Mouse (Mus musculus) liver, postnatal 0 days (tissue): ENCODE measurements at regions not wholly inside any gene's neighbourhood (a gene's known extent, or its start where the extent isn't known, plus 50 kb on each side); places are given as distances from the start of the nearest gene placed in this dataset.

Source experiments
- ATAC-seq: fragments of 200-750 bp; cut with Nextera tagmentation; 2 replicates; pipeline ENCODE4 v1.8.0; 2017; ENCODE audit warnings: mild to moderate bottlenecking, moderate library complexity
- DNase-seq: peaks from one replicate; pipeline ENCODE4 v3.0.0-alpha.2; 2016
- H3K27ac ChIP-seq: fragments of 300-500 bp; sonication (generic); 2 replicates; pipeline ENCODE4 v1.5.1; 2014; ENCODE audit warnings: antibody characterized with exemption, moderate library complexity, mild to moderate bottlenecking, low read depth
- H3K27me3 ChIP-seq: fragments of 300-500 bp; sonication (generic); 2 replicates; pipeline ENCODE4 v1.6.1; 2014; ENCODE audit warnings: low read length, control low read depth, mixed read lengths; ENCODE audit not compliant: insufficient read depth
- H3K36me3 ChIP-seq: fragments of 300-500 bp; sonication (generic); replicated peaks from 2 replicates; pipeline ENCODE4 v1.6.1; 2014; ENCODE audit warnings: mild to moderate bottlenecking, control low read depth, low read length, moderate library complexity, mixed read lengths; ENCODE audit not compliant: insufficient read depth
- H3K4me1 ChIP-seq: fragments of 300-500 bp; sonication (generic); 2 replicates; pipeline ENCODE4 v1.6.1; 2014; ENCODE audit warnings: antibody characterized with exemption, mild to moderate bottlenecking, control low read depth; ENCODE audit not compliant: insufficient read depth
- H3K4me2 ChIP-seq: fragments of 300-500 bp; sonication (generic); 2 replicates; pipeline ENCODE4 v1.6.1; 2014; ENCODE audit warnings: low read depth, mild to moderate bottlenecking, low read length, moderate library complexity, mixed read lengths
- H3K4me3 ChIP-seq: fragments of 300-500 bp; sonication (generic); 2 replicates; pipeline ENCODE4 v1.5.1; 2014; ENCODE audit warnings: low read depth, low read length
- H3K9ac ChIP-seq: fragments of 300-500 bp; sonication (generic); replicated peaks from 2 replicates; pipeline ENCODE4 v1.6.1; 2014; ENCODE audit warnings: mild to moderate bottlenecking, moderate library complexity
- H3K9me3 ChIP-seq: fragments of 300-500 bp; sonication (generic); 2 replicates; pipeline ENCODE4 v1.6.1; 2016; ENCODE audit warnings: mild to moderate bottlenecking, control low read depth, low read length, mixed read lengths
- CTCF ChIP-seq: sonication (generic); IDR thresholded peaks from 2 replicates; pipeline ENCODE4 v1.5.1; 2016; ENCODE audit warnings: antibody characterized with exemption, low read depth
- EP300 ChIP-seq: IDR thresholded peaks from 2 replicates; pipeline ENCODE4 v1.6.1; 2016; ENCODE audit warnings: antibody characterized with exemption, low read depth, mild to moderate bottlenecking
- WGBS: fragments of 180-500 bp; shearing (Covaris S2); extraction: QIAGEN DNeasy Blood & Tissue Kit; methylation state at CpG from one replicate; pipeline ENCODE4 v1.1.7; 2014; ENCODE audit not compliant: insufficient replicate concordance; 5-methylcytosine and 5-hydroxymethylcytosine counted together

GRCm38 (mm10) chr8:6012206-6012605 lies 907.1 kb upstream of the Slc10a2 start:
- Histone ChIP-seq H3K9me3 (no peaks in the 10 kb centered on the region), H3K36me3 (no peaks in the 10 kb centered on the region), H3K27me3 (no peaks in the 10 kb centered on the region), H3K4me3 (no peak overlapping the region), H3K4me2 (no peak overlapping the region), H3K9ac (no peak overlapping the region), H3K4me1 (no peaks in the 10 kb centered on the region), H3K27ac (no peak overlapping the region)
- 69% methylated on average over 2 of the region's 2 CpGs for WGBS
- TF ChIP-seq CTCF = no peak
- no peak for TF ChIP-seq EP300
- DNase-seq (no peak), ATAC-seq (no peak)

- Histone ChIP-seq H3K9me3 (no peaks in the 10 kb centered on the region), H3K4me2 (no peak overlapping the region), H3K9ac (no peak overlapping the region), H3K4me3 (no peak overlapping the region), H3K27me3 (no peaks in the 10 kb centered on the region), H3K36me3 (no peaks in the 10 kb centered on the region), H3K4me1 (no peaks in the 10 kb centered on the region), H3K27ac (no peak overlapping the region)
- TF ChIP-seq EP300 (no peak), CTCF (no peak)
- ATAC-seq (no peak), DNase-seq (no peak)
Observed at GRCm38 (mm10) chr8:6011182-6011581, 906.0 kb upstream of the Slc10a2 start.

GRCm38 (mm10) chr8:6010712-6011111 lies 905.6 kb upstream of the Slc10a2 start:
- TF ChIP-seq CTCF (no peak), EP300 (no peak)
- 72% methylated on average over 2 of the region's 2 CpGs for WGBS
- DNase-seq (no peak), ATAC-seq (no peak)
- Histone ChIP-seq H3K36me3 (no peaks in the 10 kb centered on the region), H3K9me3 (no peaks in the 10 kb centered on the region), H3K4me2 (no peak overlapping the region), H3K4me1 (no peaks in the 10 kb centered on the region), H3K27me3 (no peaks in the 10 kb centered on the region), H3K27ac (no peak overlapping the region), H3K4me3 (no peak overlapping the region), H3K9ac (no peak overlapping the region)

- H3K27me3 ChIP-seq = no peaks in the 10 kb centered on the region
- TF ChIP-seq EP300 (no peak), CTCF (no peak)
- 63% methylated on average over 1 of the region's 1 CpGs for WGBS
- H3K4me3 ChIP-seq = no peak overlapping the region
- H3K9ac ChIP-seq = no peak overlapping the region
- 0 out of 2 replicates have a peak, but pooled peaks cover 1% of the 10 kb centered on the region for H3K9me3 ChIP-seq
- H3K4me1 ChIP-seq = no peaks in the 10 kb centered on the region
- H3K36me3 ChIP-seq = no peaks in the 10 kb centered on the region
- H3K4me2 ChIP-seq = no peak overlapping the region
- no peak overlapping the region for H3K27ac ChIP-seq
- DNase-seq = no peak
- ATAC-seq = no peak
Observed at GRCm38 (mm10) chr8:6002612-6003011, 897.5 kb upstream of the Slc10a2 start.

GRCm38 (mm10) chr8:5994846-5995245 lies 889.7 kb upstream of the Slc10a2 start:
- H3K27me3 ChIP-seq = no peaks in the 10 kb centered on the region
- no peak overlapping the region for H3K4me3 ChIP-seq
- H3K36me3 ChIP-seq = no peaks in the 10 kb centered on the region
- H3K4me2 ChIP-seq = no peak overlapping the region
- ATAC-seq (no peak), DNase-seq (no peak)
- no peak overlapping the region for H3K27ac ChIP-seq
- H3K9me3 ChIP-seq = peaks cover 2% of the 10 kb centered on the region; the same call in 1 of the 2 replicates
- 53% methylated on average over 6 of the region's 6 CpGs for WGBS
- TF ChIP-seq EP300 (no peak), CTCF (no peak)
- no peaks in the 10 kb centered on the region for H3K4me1 ChIP-seq
- H3K9ac ChIP-seq = no peak overlapping the region

- H3K4me3 ChIP-seq = no peak overlapping the region
- DNase-seq (no peak), ATAC-seq (no peak)
- H3K4me2 ChIP-seq = no peak overlapping the region
- 76% methylated on average over 6 of the region's 6 CpGs for WGBS
- H3K4me1 ChIP-seq = no peaks in the 10 kb centered on the region
- no peak overlapping the region for H3K9ac ChIP-seq
- no peaks in the 10 kb centered on the region for H3K27me3 ChIP-seq
- TF ChIP-seq CTCF = no peak
- no peak for TF ChIP-seq EP300
- H3K36me3 ChIP-seq = no peaks in the 10 kb centered on the region
- H3K27ac ChIP-seq = no peak overlapping the region
- H3K9me3 ChIP-seq = no peaks in the 10 kb centered on the region
Observed at GRCm38 (mm10) chr8:5965403-5966015, 860.4 kb upstream of the Slc10a2 start.

GRCm38 (mm10) chr8:5964299-5964698 lies 859.1 kb upstream of the Slc10a2 start:
- Histone ChIP-seq H3K27ac (no peak overlapping the region), H3K27me3 (no peaks in the 10 kb centered on the region), H3K9me3 (no peaks in the 10 kb centered on the region), H3K36me3 (no peaks in the 10 kb centered on the region), H3K9ac (no peak overlapping the region), H3K4me2 (no peak overlapping the region), H3K4me1 (no peaks in the 10 kb centered on the region), H3K4me3 (no peak overlapping the region)
- 78% methylated on average over 1 of the region's 1 CpGs for WGBS
- ATAC-seq (no peak), DNase-seq (no peak)
- no peak for TF ChIP-seq CTCF
- no peak for TF ChIP-seq EP300
